Mouse (Mus musculus) liver, embryonic 14.5 days (tissue): Measurements from ENCODE around the gene Snx21.

Experiments used
- CTCF ChIP-seq: IDR thresholded peaks from 2 replicates; pipeline ENCODE4 v1.5.1; 2016; ENCODE audit warnings: antibody characterized with exemption, low read depth, control low read depth
- EP300 ChIP-seq: IDR thresholded peaks from 2 replicates; pipeline ENCODE4 v1.6.1; 2016; ENCODE audit warnings: antibody characterized with exemption, low read depth

GRCm38 (mm10) chr2:164778015-164778287 lies 7.7 kb upstream of the Snx21 start:
- TF ChIP-seq CTCF, result no peak
- TF ChIP-seq EP300, result no peak
